Mouse (Mus musculus): ENCODE results near the gene Fank1. TPM values are rescaled to one million over a fixed set of nuclear protein-coding genes. Genes with fewer than 3 reads are reported as not detected.

Gene Fank1
- total RNA-seq (2023) = not detected

GRCm38 (mm10) chr7:133776626-133776996 lies at the start of gene Fank1:
Fank1 (plus strand) TSS chr7:133776861.

DNA sequence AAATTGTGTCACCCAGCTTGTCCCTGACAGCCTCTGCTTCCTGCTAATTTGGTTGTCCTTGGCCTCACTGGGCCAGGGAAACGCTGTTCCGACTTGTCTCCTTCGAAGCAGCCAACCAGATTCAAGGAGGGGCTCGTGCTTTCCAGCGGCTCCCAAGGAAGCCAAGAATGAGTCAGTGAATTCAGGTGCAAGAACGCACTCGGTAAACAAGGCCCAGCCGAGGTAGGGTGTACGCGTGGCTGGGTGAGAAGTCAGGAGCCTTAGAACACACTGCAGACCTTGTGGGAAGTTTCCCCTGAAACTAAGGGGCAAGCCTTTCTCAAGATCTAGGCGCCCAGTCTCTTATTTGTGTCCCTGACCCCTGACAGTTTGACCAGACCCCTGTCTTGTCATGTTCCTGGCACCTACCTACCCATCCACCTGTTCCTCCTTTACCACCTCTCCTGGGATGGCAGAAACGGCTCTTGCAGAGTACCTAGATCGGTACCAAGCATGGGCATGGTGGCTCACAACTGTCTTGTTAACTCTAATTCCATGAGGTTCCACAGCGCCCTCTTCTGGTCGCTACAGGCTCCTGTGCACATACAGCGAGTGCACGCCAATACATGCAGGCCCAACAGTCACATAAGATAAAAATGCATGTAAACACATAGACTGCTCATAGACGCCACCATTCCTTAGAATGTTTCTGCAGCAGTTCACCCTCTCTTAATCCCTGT lies 6.2 kb downstream of the Fank1 start, which contains the start of gene Dhx32:
Gene Dhx32 (minus strand): TSS at position 10 of the 719 bp plus-strand sequence.

Other genes with a start within 250 kb of the Fank1 start
- not detected for gene Tex36, start 174.7 kb upstream of the Fank1 start, total RNA-seq (2023)
- gene Edrf1, start 139.3 kb upstream of the Fank1 start, total RNA-seq (2023) = 10 to 100 TPM; 50.4 to 59.7 TPM
- gene Mmp21, start 96.8 kb upstream of the Fank1 start, total RNA-seq (2023) = under 1 TPM; 0.21 to 0.67 TPM
- 10 to 100 TPM; 79.1 to 80.3 TPM for gene Bccip, start 67.5 kb upstream of the Fank1 start, total RNA-seq (2023)
- 10 to 100 TPM; 14.7 to 18.0 TPM for gene Uros, start 66.8 kb upstream of the Fank1 start, total RNA-seq (2023)
- 10 to 100 TPM; 17.7 to 21.6 TPM for gene Dhx32, start 5.9 kb downstream of the Fank1 start, total RNA-seq (2023)

Data from B cell, adult 67 days (primary cell).